Mouse (Mus musculus): ENCODE results near the gene Gapvd1.
"Not testable (repeated sequence)": the region's sequence is repeated elsewhere in the genome, so short reads cannot be mapped to it uniquely, and the experiment has no call there.

Gene Gapvd1

GRCm38 (mm10) chr2:34771368-34772226 lies 16.6 kb upstream of the Gapvd1 start, which contains the start of gene Hspa5:
Gene Hspa5, plus strand, starts transcription at chr2:34771970.
- DNase-seq (ENCODE audit: low read depth), result peak; percentile 98

GRCm38 (mm10) chr2:34770951-34771350 lies 15.9 kb upstream of the Gapvd1 start:
- no peak for DNase-seq (ENCODE audit: low read depth)

- DNase-seq (ENCODE audit: low read depth), result no peak
Measured at GRCm38 (mm10) chr2:34770049-34770448, 15.0 kb upstream of the Gapvd1 start.

- DNase-seq (ENCODE audit: low read depth), result no peak
Measured at GRCm38 (mm10) chr2:34764801-34765200, 9.8 kb upstream of the Gapvd1 start.

- DNase-seq (ENCODE audit: low read depth), result no peak
Measured at GRCm38 (mm10) chr2:34762872-34763271, 7.8 kb upstream of the Gapvd1 start.

- DNase-seq (ENCODE audit: low read depth), result no peak
Measured at GRCm38 (mm10) chr2:34762174-34762573, 7.1 kb upstream of the Gapvd1 start.

GRCm38 (mm10) chr2:34761272-34761671 lies 6.2 kb upstream of the Gapvd1 start:
- DNase-seq (ENCODE audit: low read depth), result not testable (repeated sequence)

- no peak for DNase-seq (ENCODE audit: low read depth)
Measured at GRCm38 (mm10) chr2:34757341-34757740, 2.3 kb upstream of the Gapvd1 start.

GRCm38 (mm10) chr2:34753811-34754550 lies 1.1 kb downstream of the Gapvd1 start:
- DNase-seq (ENCODE audit: low read depth), result peak; percentile 78

- no peak for DNase-seq (ENCODE audit: low read depth)
Measured at GRCm38 (mm10) chr2:34750245-34750644, 4.8 kb downstream of the Gapvd1 start.

GRCm38 (mm10) chr2:34748479-34748878 lies 6.6 kb downstream of the Gapvd1 start:
- no peak for DNase-seq (ENCODE audit: low read depth)

- no peak for DNase-seq (ENCODE audit: low read depth)
Measured at GRCm38 (mm10) chr2:34745673-34746072, 9.4 kb downstream of the Gapvd1 start.

GRCm38 (mm10) chr2:34744476-34744875 lies 10.6 kb downstream of the Gapvd1 start:
- no peak for DNase-seq (ENCODE audit: low read depth)

- DNase-seq (ENCODE audit: low read depth), result no peak
Measured at GRCm38 (mm10) chr2:34742675-34743074, 12.4 kb downstream of the Gapvd1 start.

GRCm38 (mm10) chr2:34741390-34742159 lies 13.5 kb downstream of the Gapvd1 start:
- no peak for DNase-seq (ENCODE audit: low read depth)

- no peak for DNase-seq (ENCODE audit: low read depth)
Measured at GRCm38 (mm10) chr2:34739684-34740391, 15.2 kb downstream of the Gapvd1 start.

GRCm38 (mm10) chr2:34737911-34738310 lies 17.1 kb downstream of the Gapvd1 start:
- no peak for DNase-seq (ENCODE audit: low read depth)

GRCm38 (mm10) chr2:34736626-34737025 lies 18.4 kb downstream of the Gapvd1 start:
- no peak for DNase-seq (ENCODE audit: low read depth)

- DNase-seq (ENCODE audit: low read depth), result no peak
Measured at GRCm38 (mm10) chr2:34727045-34727728, 27.8 kb downstream of the Gapvd1 start.

- DNase-seq (ENCODE audit: low read depth), result no peak
Measured at GRCm38 (mm10) chr2:34725269-34725668, 29.8 kb downstream of the Gapvd1 start.

GRCm38 (mm10) chr2:34718196-34718595 lies 36.8 kb downstream of the Gapvd1 start:
- DNase-seq (ENCODE audit: low read depth), result no peak
